In genomic region chr11:101994100-101994499, GRCm38 (mm10) we compare ENCODE assay signal across 1 mouse cellular context.
TF ChIP-seq lines count a peak whose summit lies in the region.

No protein-coding gene starts in this region.

TF ChIP-seq in MEL, 35 proteins besides CTCF, POLR2A, EP300 and RAD21 (continued from another document):
- TF ChIP-seq USF1 (IDR thresholded peaks at IDR 0.05; ENCODE audit: low read depth, low read length) (no peak), TBP (IDR thresholded peaks at IDR 0.05; ENCODE audit: low read depth, low read length) (peak; percentile 97), JUND (IDR thresholded peaks at IDR 0.05; ENCODE audit: low read depth, low read length) (no peak), TCF12 (IDR thresholded peaks at IDR 0.05; ENCODE audit: low read depth, low read length) (peak; percentile 87), ZMIZ1 (IDR thresholded peaks at IDR 0.05; ENCODE audit: low read depth, low read length) (0 out of 2 replicates have a peak, but pooled peaks have one; percentile 40), ELF1 (IDR thresholded peaks at IDR 0.05; ENCODE audit: low read depth, low read length) (peak; percentile 51; the same call in 1 of the 2 replicates), TAL1 (IDR thresholded peaks at IDR 0.05; ENCODE audit: low read length) (peak; percentile 86), BHLHE40 (IDR thresholded peaks at IDR 0.05; ENCODE audit: borderline replicate concordance, low read depth, low read length) (no peak), MXI1 (IDR thresholded peaks at IDR 0.05; ENCODE audit: low read depth, low read length) (no peak), GABPA (IDR thresholded peaks at IDR 0.05; ENCODE audit: low read depth, low read length) (no peak), CHD1 (IDR thresholded peaks at IDR 0.05; ENCODE audit: low read depth, low read length) (no peak), ETS1 (IDR thresholded peaks at IDR 0.05; ENCODE audit: low read depth, low read length) (peak; percentile 64), POLR2AphosphoS2 (IDR thresholded peaks at IDR 0.05; ENCODE audit: low read length) (no peak), MYC (IDR thresholded peaks at IDR 0.05; ENCODE audit: low read depth, low read length) (peak; percentile 63; the same call in 1 of the 2 replicates), UBTF (IDR thresholded peaks at IDR 0.05; ENCODE audit: borderline replicate concordance, insufficient read depth, low read depth, low read length) (no peak), ZC3H11A (IDR thresholded peaks at IDR 0.05; ENCODE audit: low read depth, low read length) (no peak), GATA1 (IDR thresholded peaks at IDR 0.05; ENCODE audit: low read depth, low read length) (peak; percentile 97), MYB (IDR thresholded peaks at IDR 0.05; ENCODE audit: low read depth, low read length) (no peak), MEF2A (IDR thresholded peaks at IDR 0.05; ENCODE audit: extremely low read depth, insufficient replicate concordance, low read depth, low read length, poor library complexity, severe bottlenecking) (no peak), ZNF384 (IDR thresholded peaks at IDR 0.05; ENCODE audit: low read depth, low read length) (peak; percentile 35; the same call in 1 of the 2 replicates), NELFE (IDR thresholded peaks at IDR 0.05; ENCODE audit: low read depth, low read length) (peak; percentile 53; the same call in 1 of the 2 replicates), ZKSCAN1 (IDR thresholded peaks at IDR 0.05; ENCODE audit: low read depth, low read length) (no peak)
